Mouse (Mus musculus): ENCODE results near the gene Cpsf4l. TPM values are rescaled to one million over a fixed set of nuclear protein-coding genes. Genes with fewer than 3 reads are reported as not detected.

Gene Cpsf4l
- total and polyA plus RNA-seq, 3 experiments = 0.13 to 0.43 TPM; not detected in 1

DNA sequence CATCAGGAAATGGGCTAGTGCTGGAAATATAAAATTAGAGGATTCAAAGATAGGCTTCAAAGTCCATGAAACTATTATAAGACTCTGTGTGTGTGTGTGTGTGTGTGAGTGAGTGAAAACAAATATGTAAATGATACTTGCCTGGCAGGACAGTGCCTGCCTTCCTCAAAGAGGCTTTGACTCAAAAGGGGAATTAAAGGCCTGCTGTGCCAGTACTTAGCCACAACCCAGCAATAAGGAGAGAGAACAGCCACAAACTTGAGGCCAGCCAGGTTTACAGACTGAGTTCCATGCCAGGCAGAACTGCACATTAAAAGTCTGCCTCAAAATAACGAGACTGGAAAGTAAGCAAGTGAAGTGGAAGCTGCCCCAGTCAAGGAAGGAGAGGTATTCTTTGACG lies 33.0 kb downstream of the Cpsf4l start (continued):
- peak; percentile 45; the same call in 1 of the 2 replicates for TF ChIP-seq MEF2A (IDR thresholded peaks at IDR 0.05; ENCODE audit: borderline replicate concordance, low read depth, low read length)
- 0 out of 2 replicates have a peak, but pooled peaks have one; percentile 38 for TF ChIP-seq CHD2 (IDR thresholded peaks at IDR 0.05; ENCODE audit: low read length)
- peak; percentile 82 for TF ChIP-seq EP300 (IDR thresholded peaks at IDR 0.05; ENCODE audit: low read length)
- TF ChIP-seq POLR2A (IDR thresholded peaks at IDR 0.05; ENCODE audit: low read depth, low read length) = no peak
- 0 out of 2 replicates have a peak, but pooled peaks have one; percentile 23 for TF ChIP-seq MAX (IDR thresholded peaks at IDR 0.05; ENCODE audit: low read length)
- TF ChIP-seq ZKSCAN1 (IDR thresholded peaks at IDR 0.05; ENCODE audit: borderline replicate concordance, low read depth, low read length) = no peak
- no peak for TF ChIP-seq ZC3H11A (IDR thresholded peaks at IDR 0.05; ENCODE audit: low read depth, low read length)
- TF ChIP-seq CHD1 (IDR thresholded peaks at IDR 0.05; ENCODE audit: low read depth, low read length) = peak; percentile 51; the same call in 1 of the 2 replicates

- TF ChIP-seq EP300 (IDR thresholded peaks at IDR 0.05; ENCODE audit: low read length) (no peak), SIN3A (IDR thresholded peaks at IDR 0.05; ENCODE audit: low read length) (no peak), CHD2 (IDR thresholded peaks at IDR 0.05; ENCODE audit: low read length) (no peak), MEF2A (IDR thresholded peaks at IDR 0.05; ENCODE audit: borderline replicate concordance, low read depth, low read length) (no peak), ZC3H11A (IDR thresholded peaks at IDR 0.05; ENCODE audit: low read depth, low read length) (no peak), JUND (conservative IDR thresholded peaks at IDR 0.05; ENCODE audit: low read depth, low read length) (no peak), KAT2A (IDR thresholded peaks at IDR 0.05; ENCODE audit: insufficient replicate concordance, low read length) (no peak), MYC (IDR thresholded peaks at IDR 0.05; ENCODE audit: low read depth, low read length) (no peak), ZMIZ1 (IDR thresholded peaks at IDR 0.05; ENCODE audit: low read depth, low read length) (no peak), GABPA (IDR thresholded peaks at IDR 0.05; ENCODE audit: insufficient replicate concordance, low read depth, low read length) (no peak), TCF12 (IDR thresholded peaks at IDR 0.05; ENCODE audit: low read depth, low read length) (no peak), ETS1 (conservative IDR thresholded peaks at IDR 0.05; ENCODE audit: low read depth, low read length) (no peak), PAX5 (IDR thresholded peaks at IDR 0.05; ENCODE audit: low read length) (no peak), NELFE (IDR thresholded peaks at IDR 0.05; ENCODE audit: low read depth, low read length) (no peak), CTCF (conservative IDR thresholded peaks at IDR 0.05 in 1 of 2, IDR thresholded peaks at IDR 0.05 in 1 of 2; ENCODE audit: low read depth in 2 of 2, low read length in 2 of 2) (no peak)
- peaks cover 67% of the 10 kb centered on the region for H3K79me2 ChIP-seq (replicated peaks; ENCODE audit: control insufficient read depth, extremely low read depth, insufficient read depth, poor library complexity, severe bottlenecking)
- no peak overlapping the region for H3K9ac ChIP-seq (ENCODE audit: insufficient read depth, low read depth)
- no peak overlapping the region for H3K27ac ChIP-seq (ENCODE audit: insufficient read depth, low read depth)
- H3K4me1 ChIP-seq (ENCODE audit: control insufficient read depth in 1 of 2, insufficient read depth in 2 of 2) = peaks cover 12 to 30% of the 10 kb centered on the region in 2 experiments
- dilution Hi-C loops (cut with MboI; ENCODE audit: extremely low pct_ligation_motif_present, extremely low pct_unique_long_range_greater_than_20kb, low sequenced_read_pairs) (no loop called here), in situ Hi-C loops (cut with MboI; ENCODE audit: low pct_ligation_motif_present, low pct_unique_long_range_greater_than_20kb, low sequenced_read_pairs) (no loop called here)
- no peaks in the 10 kb centered on the region for H3K27me3 ChIP-seq (replicated peaks)
- no peak overlapping the region for H3K4me2 ChIP-seq (ENCODE audit: insufficient read depth, low read depth, poor library complexity, severe bottlenecking)
- no peaks in the 10 kb centered on the region for H3K9me3 ChIP-seq (replicated peaks; ENCODE audit: low read length)
- H3K4me3 ChIP-seq (replicated peaks in 1 of 3; ENCODE audit: low read depth in 2 of 3, low read length in 2 of 3, poor library complexity in 1 of 3) = no peak overlapping the region
- DNase-seq (ENCODE audit: extremely low read depth) = no peak
- H3K36me3 ChIP-seq (replicated peaks in 1 of 2; ENCODE audit: control insufficient read depth in 1 of 2, insufficient read depth in 1 of 2, low read length in 1 of 2) = peaks cover 40 to 85% of the 10 kb centered on the region in 2 experiments
Measured at GRCm38 (mm10) chr11:113674595-113674994, 35.2 kb downstream of the Cpsf4l start.

GRCm38 (mm10) chr11:113673614-113674013 lies 36.2 kb downstream of the Cpsf4l start:
- TF ChIP-seq NELFE (IDR thresholded peaks at IDR 0.05; ENCODE audit: low read depth, low read length) (no peak), TBP (conservative IDR thresholded peaks at IDR 0.05; ENCODE audit: low read depth, low read length) (no peak), SIN3A (IDR thresholded peaks at IDR 0.05; ENCODE audit: low read length) (no peak), MAX (IDR thresholded peaks at IDR 0.05; ENCODE audit: low read length) (no peak), IRF4 (IDR thresholded peaks at IDR 0.05; ENCODE audit: low read depth, low read length) (no peak), HCFC1 (IDR thresholded peaks at IDR 0.05; ENCODE audit: low read depth, low read length) (no peak), ZNF384 (IDR thresholded peaks at IDR 0.05; ENCODE audit: low read depth, low read length) (no peak), EP300 (IDR thresholded peaks at IDR 0.05; ENCODE audit: low read length) (no peak), MXI1 (IDR thresholded peaks at IDR 0.05; ENCODE audit: low read depth, low read length) (no peak)
- dilution Hi-C loops (cut with MboI; ENCODE audit: extremely low pct_ligation_motif_present, extremely low pct_unique_long_range_greater_than_20kb, low sequenced_read_pairs) (no loop called here), in situ Hi-C loops (cut with MboI; ENCODE audit: low pct_ligation_motif_present, low pct_unique_long_range_greater_than_20kb, low sequenced_read_pairs) (no loop called here)
- H3K36me3 ChIP-seq (replicated peaks in 1 of 2; ENCODE audit: control insufficient read depth in 1 of 2, insufficient read depth in 1 of 2, low read length in 1 of 2) = peaks cover 47 to 90% of the 10 kb centered on the region in 2 experiments
- no peak overlapping the region for H3K9ac ChIP-seq (ENCODE audit: insufficient read depth, low read depth)
- no peaks in the 10 kb centered on the region for H3K9me3 ChIP-seq (replicated peaks; ENCODE audit: low read length)
- peaks cover 12 to 23% of the 10 kb centered on the region in 2 experiments for H3K4me1 ChIP-seq (ENCODE audit: control insufficient read depth in 1 of 2, insufficient read depth in 2 of 2)
- H3K79me2 ChIP-seq (replicated peaks; ENCODE audit: control insufficient read depth, extremely low read depth, insufficient read depth, poor library complexity, severe bottlenecking) = peaks cover 61% of the 10 kb centered on the region
- DNase-seq (ENCODE audit: extremely low read depth) = no peak
- no peaks in the 10 kb centered on the region for H3K27me3 ChIP-seq (replicated peaks)
- no peak overlapping the region for H3K4me3 ChIP-seq (replicated peaks in 1 of 3; ENCODE audit: low read depth in 2 of 3, low read length in 2 of 3, poor library complexity in 1 of 3)
- H3K4me2 ChIP-seq (ENCODE audit: insufficient read depth, low read depth, poor library complexity, severe bottlenecking) = no peak overlapping the region
- no peak overlapping the region for H3K27ac ChIP-seq (ENCODE audit: insufficient read depth, low read depth)

Measured in CH12.LX (cell line).